Mouse (Mus musculus) bone marrow macrophage, adult 2 months (primary cell): Measurements from ENCODE around the gene Nkx6-2. TPM values are rescaled to one million over a fixed set of nuclear protein-coding genes. Genes with fewer than 3 reads are reported as not detected.

Experiments
- H3K27ac ChIP-seq: 2 replicates; pipeline ENCODE4 v1.5.1; 2012; ENCODE audit warnings: low read depth, low read length; ENCODE audit not compliant: insufficient read depth
- H3K4me1 ChIP-seq: 2 replicates; pipeline ENCODE4 v1.6.1; 2012; ENCODE audit warnings: low read length; ENCODE audit not compliant: control insufficient read depth, insufficient read depth
- H3K4me3 ChIP-seq: 2 replicates; pipeline ENCODE4 v1.5.1; 2012; ENCODE audit warnings: mild to moderate bottlenecking, low read length, moderate library complexity; ENCODE audit not compliant: insufficient read depth
- CTCF ChIP-seq: IDR thresholded peaks from 2 replicates; pipeline ENCODE4 v1.5.1; 2012; ENCODE audit warnings: low read depth, mild to moderate bottlenecking, low read length, moderate library complexity
- POLR2A ChIP-seq: IDR thresholded peaks from 2 replicates; pipeline ENCODE4 v1.6.1; 2012; ENCODE audit warnings: mild to moderate bottlenecking, low read depth, low read length, borderline replicate concordance
- polyA plus RNA-seq: library from polyadenylated mRNA; stranded (reverse); fragments of >200 nt; gene quantifications from 2 replicates; pipeline ENCODE4 v1.2.4, GENCODE M21; 2012; ENCODE audit not compliant: missing spikeins, insufficient read depth, insufficient read length

The Nkx6-2 gene
- polyA plus RNA-seq, 1 experiment = not detected

GRCm38 (mm10) chr7:139544706-139545625 is 37.6 kb downstream of the Nkx6-2 start:
- TF ChIP-seq POLR2A (no peak), CTCF (no peak)
- no peaks in the 10 kb centered on the region for H3K4me1 ChIP-seq
- no peak overlapping the region for H3K4me3 ChIP-seq
- H3K27ac ChIP-seq = no peak overlapping the region

GRCm38 (mm10) chr7:139541422-139541821 is 41.2 kb downstream of the Nkx6-2 start:
- no peak overlapping the region for H3K4me3 ChIP-seq
- no peak for TF ChIP-seq CTCF
- TF ChIP-seq POLR2A = no peak
- H3K27ac ChIP-seq = no peak overlapping the region
- no peaks in the 10 kb centered on the region for H3K4me1 ChIP-seq

DNA sequence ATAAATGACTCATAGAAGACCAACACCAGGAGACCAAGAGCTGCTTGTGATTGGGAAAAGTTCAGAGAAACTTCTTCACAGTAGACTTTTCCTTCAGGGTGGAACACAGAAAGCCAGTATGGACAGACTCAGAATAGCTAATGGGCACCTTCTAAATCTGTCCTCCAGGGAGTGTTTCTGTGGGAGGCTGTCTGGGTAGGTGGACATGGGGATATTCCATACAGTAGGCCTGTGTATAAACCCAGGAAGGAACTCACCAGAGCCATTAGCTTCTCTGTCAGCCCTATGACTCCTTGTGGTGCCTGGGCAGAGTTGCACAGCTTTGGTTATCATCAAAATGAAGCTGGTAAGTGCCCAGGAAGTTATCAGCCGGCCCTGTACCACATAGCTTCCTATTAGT is 42.0 kb downstream of the Nkx6-2 start:
- H3K4me1 ChIP-seq = no peaks in the 10 kb centered on the region
- H3K27ac ChIP-seq = no peak overlapping the region

GRCm38 (mm10) chr7:139538541-139538940 is 44.1 kb downstream of the Nkx6-2 start:
- Histone ChIP-seq H3K4me3 (no peak overlapping the region), H3K27ac (no peak overlapping the region), H3K4me1 (no peaks in the 10 kb centered on the region)
- TF ChIP-seq POLR2A (no peak), CTCF (no peak)

More for the DNA sequence above, 42.0 kb downstream of the Nkx6-2 start:
- H3K4me3 ChIP-seq = no peak overlapping the region
- TF ChIP-seq POLR2A = no peak
- TF ChIP-seq CTCF = no peak

GRCm38 (mm10) chr7:139537831-139538230 is 44.8 kb downstream of the Nkx6-2 start:
- no peaks in the 10 kb centered on the region for H3K4me1 ChIP-seq
- H3K27ac ChIP-seq = no peak overlapping the region
- no peak overlapping the region for H3K4me3 ChIP-seq
- no peak for TF ChIP-seq CTCF
- TF ChIP-seq POLR2A = no peak

DNA sequence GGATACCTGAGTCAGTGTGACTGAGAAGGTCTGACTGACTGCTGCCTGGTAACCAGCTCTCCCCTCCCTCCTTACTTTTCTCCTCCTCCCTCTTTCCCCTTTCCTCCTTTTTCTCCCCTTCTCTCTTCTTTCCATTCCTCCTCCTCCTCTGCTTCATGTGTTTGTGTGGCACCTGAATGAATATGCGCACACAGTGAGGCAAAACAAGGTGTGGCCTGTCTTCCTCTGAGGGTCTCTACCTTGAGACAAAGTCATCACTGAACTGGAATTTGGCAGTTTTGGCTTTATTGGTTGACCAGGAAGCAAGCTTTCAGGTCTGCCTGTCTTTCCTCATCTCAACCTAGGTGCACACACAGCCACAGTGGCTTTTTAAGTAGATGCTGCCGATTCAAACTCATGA is 45.8 kb downstream of the Nkx6-2 start:
- Histone ChIP-seq H3K4me1 (no peaks in the 10 kb centered on the region), H3K4me3 (no peak overlapping the region), H3K27ac (no peak overlapping the region)
- no peak for TF ChIP-seq CTCF
- no peak for TF ChIP-seq POLR2A

- Histone ChIP-seq H3K4me1 (no peaks in the 10 kb centered on the region), H3K4me3 (no peak overlapping the region), H3K27ac (no peak overlapping the region)
- TF ChIP-seq POLR2A = no peak
Observed at GRCm38 (mm10) chr7:139536331-139536730, 46.3 kb downstream of the Nkx6-2 start.

DNA sequence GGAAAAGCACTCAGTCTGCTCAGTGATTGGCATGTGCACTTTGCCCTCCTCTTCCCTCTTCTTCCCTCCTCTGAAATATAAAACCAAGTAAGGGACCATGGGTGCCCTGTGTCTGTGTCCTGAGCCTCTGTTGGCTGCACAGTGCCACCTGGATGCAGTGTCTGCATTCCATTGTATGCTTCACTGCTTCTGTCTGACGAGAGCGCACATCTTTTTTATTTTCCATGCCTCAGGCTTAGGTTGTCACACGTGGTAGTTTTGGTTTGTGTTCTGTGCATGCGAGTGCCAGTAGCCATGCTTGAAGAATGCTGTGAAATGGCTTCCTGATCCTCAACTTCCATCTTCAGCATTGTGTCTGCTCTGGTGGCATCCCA is 51.2 kb downstream of the Nkx6-2 start:
- H3K27ac ChIP-seq = no peak overlapping the region
- H3K4me1 ChIP-seq = no peaks in the 10 kb centered on the region
- H3K4me3 ChIP-seq = no peak overlapping the region
- no peak for TF ChIP-seq POLR2A
- no peak for TF ChIP-seq CTCF

GRCm38 (mm10) chr7:139530591-139531427 is 51.8 kb downstream of the Nkx6-2 start:
- no peak overlapping the region for H3K27ac ChIP-seq
- TF ChIP-seq CTCF = no peak
- no peak for TF ChIP-seq POLR2A
- H3K4me1 ChIP-seq = no peaks in the 10 kb centered on the region
- no peak overlapping the region for H3K4me3 ChIP-seq

Other genes with a start within 250 kb of the Nkx6-2 start
- 16.2 and 17.8 TPM in 2 replicates for gene Inpp5a, start 193.7 kb downstream of the Nkx6-2 start, polyA plus RNA-seq
- gene Cfap46, start 101.0 kb upstream of the Nkx6-2 start, polyA plus RNA-seq = not detected in 2 replicates